ENCODE assay signal across 14 mouse cellular contexts in the genomic region with DNA sequence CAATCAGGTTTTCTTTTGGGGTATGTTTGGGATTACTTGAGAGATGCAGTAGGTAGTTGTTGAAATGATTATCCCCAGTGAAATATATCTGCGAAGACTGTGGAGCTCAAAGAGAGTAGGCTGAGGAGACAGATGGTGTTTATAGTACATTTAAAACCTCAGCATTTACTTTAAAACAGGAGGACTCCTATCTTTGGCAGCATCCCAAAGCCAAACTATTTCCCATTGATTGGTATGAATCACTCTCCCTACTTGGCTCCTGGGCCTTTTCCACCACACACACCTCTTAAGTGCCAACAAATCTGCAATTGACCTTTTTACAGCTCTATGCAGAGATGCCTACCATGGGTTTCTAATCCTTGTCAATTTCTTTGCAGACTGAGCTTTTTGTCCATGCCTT.
DNase-seq lines count a peak whose midpoint lies in the region; ATAC-seq and TF ChIP-seq lines count a peak whose summit lies in the region.
"Had no signal": no experiment of that assay in that cellular context is flagged by ENCODE, and none has a peak within 500 bp of the region (broad histone marks: within the 10 kb centered on the region; RNA-seq: fewer than 3 reads in every experiment).

No protein-coding gene starts in this region.

- no peak overlapping the region for H3K27ac ChIP-seq in forebrain, embryonic 13.5 days
- H3K27ac ChIP-seq in forebrain, embryonic 10.5 days, result no peak overlapping the region
- no peak overlapping the region for H3K27ac ChIP-seq in midbrain, postnatal 0 days (ENCODE audit: low read depth, low read length)
- H3K27ac ChIP-seq in midbrain, embryonic 13.5 days, result no peak overlapping the region
- 0 out of 2 replicates have a peak overlapping the region, but pooled peaks have one; percentile 4 for H3K27ac ChIP-seq in intestine, embryonic 16.5 days (ENCODE audit: low read length)
- peak overlapping the region; percentile 42; the same call in 1 of the 2 replicates for H3K27ac ChIP-seq in stomach, embryonic 15.5 days
- H3K27ac ChIP-seq in midbrain, embryonic 15.5 days, result no peak overlapping the region

- H3K9me3 ChIP-seq in forebrain, embryonic 13.5 days (replicated peaks), result no peaks in the 10 kb centered on the region
- no peaks in the 10 kb centered on the region for H3K9me3 ChIP-seq in forebrain, embryonic 10.5 days
- no peaks in the 10 kb centered on the region for H3K9me3 ChIP-seq in midbrain, postnatal 0 days (ENCODE audit: low read length)
- H3K9me3 ChIP-seq in midbrain, embryonic 13.5 days, result no peaks in the 10 kb centered on the region
- H3K9me3 ChIP-seq in intestine, embryonic 16.5 days (ENCODE audit: control insufficient read depth, low read length), result no peaks in the 10 kb centered on the region
- H3K9me3 ChIP-seq in stomach, embryonic 15.5 days, result no peaks in the 10 kb centered on the region
- H3K9me3 ChIP-seq in midbrain, embryonic 15.5 days, result no peaks in the 10 kb centered on the region

- no peak overlapping the region for H3K9ac ChIP-seq in forebrain, embryonic 13.5 days
- no peak overlapping the region for H3K9ac ChIP-seq in midbrain, postnatal 0 days (replicated peaks; ENCODE audit: low read length, poor library complexity, severe bottlenecking)
- H3K9ac ChIP-seq in midbrain, embryonic 13.5 days (replicated peaks), result no peak overlapping the region
- no peak overlapping the region for H3K9ac ChIP-seq in intestine, embryonic 16.5 days (ENCODE audit: low read depth, low read length)
- H3K9ac ChIP-seq in stomach, embryonic 15.5 days, result no peak overlapping the region
- H3K9ac ChIP-seq in midbrain, embryonic 15.5 days, result no peak overlapping the region

- H3K4me2 ChIP-seq in forebrain, embryonic 13.5 days, result no peak overlapping the region
- H3K4me2 ChIP-seq in midbrain, postnatal 0 days (ENCODE audit: low read depth, low read length, poor library complexity, severe bottlenecking), result no peak overlapping the region
- no peak overlapping the region for H3K4me2 ChIP-seq in midbrain, embryonic 13.5 days (replicated peaks)
- H3K4me2 ChIP-seq in intestine, embryonic 16.5 days (ENCODE audit: low read depth, low read length), result no peak overlapping the region
- no peak overlapping the region for H3K4me2 ChIP-seq in stomach, embryonic 15.5 days
- H3K4me2 ChIP-seq in midbrain, embryonic 15.5 days, result no peak overlapping the region

- no peak overlapping the region for H3K4me3 ChIP-seq in forebrain, embryonic 13.5 days
- no peak overlapping the region for H3K4me3 ChIP-seq in forebrain, embryonic 10.5 days
- no peak overlapping the region for H3K4me3 ChIP-seq in midbrain, postnatal 0 days (ENCODE audit: low read depth, low read length)
- no peak overlapping the region for H3K4me3 ChIP-seq in midbrain, embryonic 13.5 days (replicated peaks)
- no peak overlapping the region for H3K4me3 ChIP-seq in intestine, embryonic 16.5 days (ENCODE audit: low read length)
- H3K4me3 ChIP-seq in stomach, embryonic 15.5 days (replicated peaks), result no peak overlapping the region
- H3K4me3 ChIP-seq in midbrain, embryonic 15.5 days, result no peak overlapping the region

- H3K36me3 ChIP-seq in forebrain, embryonic 13.5 days (ENCODE audit: poor library complexity, severe bottlenecking), result no peaks in the 10 kb centered on the region
- H3K36me3 ChIP-seq in forebrain, embryonic 10.5 days (replicated peaks), result no peaks in the 10 kb centered on the region
- H3K36me3 ChIP-seq in midbrain, postnatal 0 days (ENCODE audit: insufficient read depth, low read length), result no peaks in the 10 kb centered on the region
- H3K36me3 ChIP-seq in midbrain, embryonic 13.5 days, result no peaks in the 10 kb centered on the region
- no peaks in the 10 kb centered on the region for H3K36me3 ChIP-seq in intestine, embryonic 16.5 days (ENCODE audit: control insufficient read depth, insufficient read depth, low read length)
- no peaks in the 10 kb centered on the region for H3K36me3 ChIP-seq in stomach, embryonic 15.5 days
- no peaks in the 10 kb centered on the region for H3K36me3 ChIP-seq in midbrain, embryonic 15.5 days (replicated peaks)

- TF ChIP-seq CTCF in midbrain, postnatal 0 days (IDR thresholded peaks at IDR 0.05), result no peak

- peak; percentile 48; the same call in 1 of the 2 replicates for ATAC-seq in forebrain, embryonic 13.5 days
- no peak for ATAC-seq in midbrain, postnatal 0 days (ENCODE audit: low FRiP score)
- ATAC-seq in midbrain, embryonic 13.5 days, result no peak
- no peak for ATAC-seq in intestine, embryonic 16.5 days
- no peak for ATAC-seq in stomach, embryonic 15.5 days (ENCODE audit: insufficient read depth, low FRiP score, low read depth)
- ATAC-seq in midbrain, embryonic 15.5 days (replicated peaks), result no peak
- ATAC-seq: midbrain, embryonic 16.5 days; Patski had no signal

- H3K27me3 ChIP-seq in forebrain, embryonic 13.5 days, result no peaks in the 10 kb centered on the region
- H3K27me3 ChIP-seq in forebrain, embryonic 10.5 days (ENCODE audit: poor library complexity, severe bottlenecking), result no peaks in the 10 kb centered on the region
- no peaks in the 10 kb centered on the region for H3K27me3 ChIP-seq in midbrain, postnatal 0 days (ENCODE audit: insufficient read depth, low read length)
- H3K27me3 ChIP-seq in midbrain, embryonic 13.5 days, result no peaks in the 10 kb centered on the region
- no peaks in the 10 kb centered on the region for H3K27me3 ChIP-seq in intestine, embryonic 16.5 days (replicated peaks; ENCODE audit: control insufficient read depth, insufficient read depth, low read length)
- no peaks in the 10 kb centered on the region for H3K27me3 ChIP-seq in stomach, embryonic 15.5 days (replicated peaks)
- H3K27me3 ChIP-seq in midbrain, embryonic 15.5 days (replicated peaks), result no peaks in the 10 kb centered on the region
- H3K27me3 ChIP-seq: Patski had no signal

- WGBS in forebrain, embryonic 13.5 days, result 83% methylated on average over 1 of the region's 1 CpGs
- WGBS in forebrain, embryonic 10.5 days, result 89% methylated on average over 1 of the region's 1 CpGs
- WGBS in midbrain, postnatal 0 days, result 88% methylated on average over 1 of the region's 1 CpGs
- 96% methylated on average over 1 of the region's 1 CpGs for WGBS in midbrain, embryonic 13.5 days
- 56% methylated on average over 1 of the region's 1 CpGs for WGBS in intestine, embryonic 16.5 days
- 45% methylated on average over 1 of the region's 1 CpGs for WGBS in stomach, embryonic 15.5 days
- WGBS in midbrain, embryonic 15.5 days, result 88% methylated on average over 1 of the region's 1 CpGs

- no peak for DNase-seq in forebrain, embryonic 10.5 days (ENCODE audit: extremely low spot score, low spot score)
- DNase-seq in midbrain, postnatal 0 days (ENCODE audit: low spot score), result peak; percentile 14
- no peak for DNase-seq in gastrocnemius, postnatal 4 days (ENCODE audit: low spot score in 2 of 2)
- DNase-seq: adrenal gland, postnatal 14 days; cerebellum, adult 9-11 months; lung, postnatal 10 days; thymus, adult 2 months had no signal

- H3K4me1 ChIP-seq in forebrain, embryonic 13.5 days, result peaks cover 13% of the 10 kb centered on the region; the same call in 1 of the 2 replicates
- no peaks in the 10 kb centered on the region for H3K4me1 ChIP-seq in forebrain, embryonic 10.5 days
- H3K4me1 ChIP-seq in midbrain, postnatal 0 days (ENCODE audit: insufficient read depth, low read length), result no peaks in the 10 kb centered on the region
- H3K4me1 ChIP-seq in midbrain, embryonic 13.5 days (replicated peaks), result no peaks in the 10 kb centered on the region
- H3K4me1 ChIP-seq in intestine, embryonic 16.5 days (ENCODE audit: control insufficient read depth, insufficient read depth, low read length), result 0 out of 2 replicates have a peak, but pooled peaks cover 3% of the 10 kb centered on the region
- H3K4me1 ChIP-seq in stomach, embryonic 15.5 days, result no peaks in the 10 kb centered on the region
- H3K4me1 ChIP-seq in midbrain, embryonic 15.5 days, result no peaks in the 10 kb centered on the region

Comparison
In these comparisons a context has a peak if more than half of its experiments do, and no peak if none do; other contexts are left out.
1. H3K27ac ChIP-seq: peak in intestine, embryonic 16.5 days (single experiment) and stomach, embryonic 15.5 days (single experiment); none in forebrain, embryonic 13.5 days (single experiment), forebrain, embryonic 10.5 days (single experiment), midbrain, postnatal 0 days (single experiment), midbrain, embryonic 13.5 days (single experiment) and midbrain, embryonic 15.5 days (single experiment).